Mouse (Mus musculus) liver, embryonic 16.5 days (tissue): ENCODE results near the gene Dennd5a. TPM values are rescaled to one million over a fixed set of nuclear protein-coding genes. Genes with fewer than 3 reads are reported as not detected.

Experiments
- ATAC-seq: fragments of 200-750 bp; cut with Nextera tagmentation; 2 replicates; pipeline ENCODE4 v1.8.0; 2017; ENCODE audit warnings: low read depth, mild to moderate bottlenecking, moderate number of reproducible peaks, moderate library complexity
- H3K27ac ChIP-seq: fragments of 300-500 bp; sonication (generic); 2 replicates; pipeline ENCODE4 v1.5.1; 2014; ENCODE audit warnings: mild to moderate bottlenecking, low read length
- H3K27me3 ChIP-seq: fragments of 300-500 bp; sonication (generic); 2 replicates; pipeline ENCODE4 v1.6.1; 2014; ENCODE audit warnings: low read depth, low read length, mixed read lengths; ENCODE audit not compliant: control insufficient read depth, insufficient read depth
- H3K36me3 ChIP-seq: fragments of 300-500 bp; sonication (generic); 2 replicates; pipeline ENCODE4 v1.6.1; 2014; ENCODE audit warnings: mild to moderate bottlenecking; ENCODE audit not compliant: control insufficient read depth, insufficient read depth
- H3K4me1 ChIP-seq: fragments of 300-500 bp; sonication (generic); 2 replicates; pipeline ENCODE4 v1.6.1; 2014; ENCODE audit warnings: low read depth, low read length, mixed read lengths; ENCODE audit not compliant: control insufficient read depth
- H3K4me2 ChIP-seq: fragments of 300-500 bp; sonication (generic); 2 replicates; pipeline ENCODE4 v1.6.1; 2014; ENCODE audit warnings: low read depth, low read length, mixed read lengths
- H3K4me3 ChIP-seq: fragments of 300-500 bp; sonication (generic); 2 replicates; pipeline ENCODE4 v1.5.1; 2014; ENCODE audit warnings: low read depth, mild to moderate bottlenecking, low read length
- H3K9ac ChIP-seq: fragments of 300-500 bp; sonication (generic); 2 replicates; pipeline ENCODE4 v1.6.1; 2014; ENCODE audit warnings: low read depth, low read length
- H3K9me3 ChIP-seq: fragments of 300-500 bp; sonication (generic); replicated peaks from 2 replicates; pipeline ENCODE4 v1.6.1; 2016; ENCODE audit warnings: low read length; ENCODE audit not compliant: control insufficient read depth
- WGBS: fragments of 180-500 bp; shearing (Covaris S2); extraction: QIAGEN DNeasy Blood & Tissue Kit; methylation state at CpG from one replicate; pipeline ENCODE4 v1.1.7; 2014; ENCODE audit not compliant: insufficient replicate concordance; 5-methylcytosine and 5-hydroxymethylcytosine counted together
- polyA plus RNA-seq: library from polyadenylated mRNA; unstranded; fragments of >200 nt; fragmentation: Nextera tagmentation; extraction: Ambion mirVana; gene quantifications from 2 replicates; pipeline ENCODE4 v1.2.1, GENCODE M21; 2015

Gene Dennd5a
- polyA plus RNA-seq, 1 experiment from 2014 or later, result 7.0 TPM

DNA sequence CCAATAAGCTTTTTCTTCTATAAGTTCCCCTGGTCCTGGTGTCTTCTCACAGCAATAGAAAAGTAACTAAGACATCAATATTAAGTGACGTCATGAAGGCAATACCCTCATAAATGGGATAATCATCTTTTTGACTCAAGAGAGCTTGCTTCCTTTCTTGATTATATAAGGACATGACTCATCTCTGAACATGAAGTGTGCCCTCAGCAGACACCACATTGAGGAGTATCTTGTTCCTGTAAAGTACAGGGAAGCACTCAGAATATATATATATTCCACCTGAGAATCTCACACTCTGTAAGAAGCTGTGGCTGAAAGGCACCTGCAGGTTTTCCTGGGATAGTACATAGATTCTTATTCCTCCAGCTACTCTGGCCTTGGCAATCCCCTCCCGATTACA, 77.7 kb downstream of the Dennd5a start:
- Histone ChIP-seq H3K9me3 (no peaks in the 10 kb centered on the region), H3K27me3 (no peaks in the 10 kb centered on the region), H3K4me1 (no peaks in the 10 kb centered on the region), H3K27ac (no peak overlapping the region), H3K9ac (no peak overlapping the region), H3K36me3 (no peaks in the 10 kb centered on the region), H3K4me2 (no peak overlapping the region), H3K4me3 (no peak overlapping the region)
- 67% methylated on average over 2 of the region's 2 CpGs for WGBS
- no peak for ATAC-seq

- Histone ChIP-seq H3K4me2 (no peak overlapping the region), H3K36me3 (no peaks in the 10 kb centered on the region), H3K9ac (no peak overlapping the region), H3K27me3 (no peaks in the 10 kb centered on the region), H3K4me3 (no peak overlapping the region), H3K9me3 (no peaks in the 10 kb centered on the region), H3K4me1 (no peaks in the 10 kb centered on the region), H3K27ac (no peak overlapping the region)
- WGBS, result 26% methylated on average over 2 of the region's 2 CpGs
- ATAC-seq, result no peak
Measured at GRCm38 (mm10) chr7:109881561-109882099, 78.6 kb downstream of the Dennd5a start.

- ATAC-seq, result no peak
Measured at GRCm38 (mm10) chr7:109879158-109879557, 81.1 kb downstream of the Dennd5a start.

GRCm38 (mm10) chr7:109876085-109876484, 84.2 kb downstream of the Dennd5a start:
- Histone ChIP-seq H3K27ac (no peak overlapping the region), H3K9me3 (no peaks in the 10 kb centered on the region), H3K36me3 (no peaks in the 10 kb centered on the region), H3K4me2 (no peak overlapping the region), H3K4me1 (no peaks in the 10 kb centered on the region), H3K9ac (no peak overlapping the region), H3K4me3 (no peak overlapping the region), H3K27me3 (no peaks in the 10 kb centered on the region)
- no peak for ATAC-seq
- 54% methylated on average over 8 of the region's 8 CpGs for WGBS

More at GRCm38 (mm10) chr7:109879158-109879557, 81.1 kb downstream of the Dennd5a start:
- no peak overlapping the region for H3K4me2 ChIP-seq
- no peak overlapping the region for H3K27ac ChIP-seq
- no peak overlapping the region for H3K9ac ChIP-seq
- no peaks in the 10 kb centered on the region for H3K4me1 ChIP-seq
- no peaks in the 10 kb centered on the region for H3K36me3 ChIP-seq
- no peaks in the 10 kb centered on the region for H3K9me3 ChIP-seq
- H3K4me3 ChIP-seq, result no peak overlapping the region
- WGBS, result 36% methylated on average over 12 of the region's 12 CpGs
- no peaks in the 10 kb centered on the region for H3K27me3 ChIP-seq

DNA sequence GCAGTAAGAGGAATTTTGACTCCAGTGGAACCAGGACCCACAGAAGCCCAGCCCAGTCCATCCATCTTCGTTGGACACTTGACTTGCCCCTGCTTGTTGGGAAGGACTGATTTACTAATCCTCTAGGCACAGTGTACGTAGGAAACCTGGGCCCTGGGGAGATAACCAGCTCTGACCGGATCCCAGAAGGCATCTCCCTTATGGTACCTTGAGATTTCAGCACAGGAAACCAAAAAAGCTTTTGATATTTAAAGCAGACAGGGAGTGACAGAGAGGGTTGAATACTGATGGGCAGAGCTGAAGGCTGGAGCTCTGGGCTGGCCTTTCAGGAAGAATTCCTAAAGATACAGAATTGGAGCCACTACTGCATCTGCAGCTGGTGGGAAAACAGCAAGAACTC, 84.7 kb downstream of the Dennd5a start:
- no peaks in the 10 kb centered on the region for H3K9me3 ChIP-seq
- H3K4me3 ChIP-seq, result no peak overlapping the region
- no peak overlapping the region for H3K27ac ChIP-seq
- 21% methylated on average over 3 of the region's 3 CpGs for whole genome bisulfite sequencing
- no peak overlapping the region for H3K9ac ChIP-seq
- no peak overlapping the region for H3K4me2 ChIP-seq
- H3K4me1 ChIP-seq, result no peaks in the 10 kb centered on the region
- no peaks in the 10 kb centered on the region for H3K36me3 ChIP-seq
- H3K27me3 ChIP-seq, result no peaks in the 10 kb centered on the region
- ATAC-seq, result no peak

GRCm38 (mm10) chr7:109875033-109875432, 85.2 kb downstream of the Dennd5a start:
- Histone ChIP-seq H3K4me3 (no peak overlapping the region), H3K27me3 (no peaks in the 10 kb centered on the region), H3K4me1 (no peaks in the 10 kb centered on the region), H3K9me3 (no peaks in the 10 kb centered on the region), H3K9ac (no peak overlapping the region), H3K4me2 (no peak overlapping the region), H3K36me3 (no peaks in the 10 kb centered on the region), H3K27ac (no peak overlapping the region)
- no peak for ATAC-seq

DNA sequence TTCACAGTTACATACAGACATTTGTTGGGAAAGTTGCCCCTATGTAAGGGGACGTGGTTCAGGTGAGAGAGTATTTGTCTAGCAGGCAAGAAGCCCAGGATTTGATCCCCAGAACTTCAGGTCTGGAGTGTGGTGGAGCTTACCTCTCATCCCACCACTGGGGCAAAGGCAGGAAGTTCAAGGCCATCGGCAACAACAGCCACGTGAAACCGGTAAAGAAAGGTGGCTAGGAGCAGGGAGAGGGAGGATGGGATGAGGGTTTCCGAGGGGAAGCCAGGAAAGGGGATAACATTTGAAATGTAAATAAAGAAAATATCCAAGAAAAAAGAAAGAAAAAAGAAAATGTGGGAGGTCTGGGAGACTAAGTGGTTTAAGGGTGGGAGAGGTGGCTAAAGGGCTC, 87.1 kb downstream of the Dennd5a start:
- Histone ChIP-seq H3K9me3 (no peaks in the 10 kb centered on the region), H3K4me1 (no peaks in the 10 kb centered on the region), H3K4me3 (no peak overlapping the region), H3K4me2 (no peak overlapping the region), H3K27ac (no peak overlapping the region), H3K36me3 (no peaks in the 10 kb centered on the region), H3K9ac (no peak overlapping the region), H3K27me3 (no peaks in the 10 kb centered on the region; the same call in 1 of the 2 replicates)
- no peak for ATAC-seq
- WGBS, result 42% methylated on average over 5 of the region's 5 CpGs

DNA sequence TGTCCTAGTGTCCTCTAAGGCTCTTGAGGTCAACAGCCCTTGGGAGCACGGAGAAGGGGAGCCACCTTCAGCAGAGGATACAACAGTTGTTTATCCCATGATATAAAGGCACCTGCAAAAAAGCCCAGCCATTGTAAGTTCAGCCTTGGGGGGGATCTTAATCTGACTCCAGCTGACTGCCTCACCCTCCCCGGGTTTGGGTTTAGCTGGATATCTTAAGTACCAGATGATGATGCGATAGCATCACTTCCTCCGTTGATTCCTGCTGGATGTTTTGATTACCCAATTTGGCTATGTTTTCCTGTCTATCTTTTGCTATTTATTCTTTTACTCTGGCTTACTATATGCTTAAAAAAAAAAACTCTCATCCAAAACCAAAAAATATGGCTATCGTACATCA, 89.0 kb downstream of the Dennd5a start:
- ATAC-seq, result no peak
- no peaks in the 10 kb centered on the region for H3K9me3 ChIP-seq
- H3K9ac ChIP-seq, result no peak overlapping the region
- 46% methylated on average over 5 of the region's 5 CpGs for WGBS
- no peak overlapping the region for H3K4me2 ChIP-seq
- H3K27me3 ChIP-seq, result peaks cover 16% of the 10 kb centered on the region
- H3K27ac ChIP-seq, result no peak overlapping the region
- H3K4me3 ChIP-seq, result no peak overlapping the region
- H3K4me1 ChIP-seq, result no peaks in the 10 kb centered on the region
- no peaks in the 10 kb centered on the region for H3K36me3 ChIP-seq

GRCm38 (mm10) chr7:109868498-109868897, 91.8 kb downstream of the Dennd5a start:
- H3K27ac ChIP-seq, result no peak overlapping the region
- WGBS, result 51% methylated on average over 3 of the region's 3 CpGs
- H3K27me3 ChIP-seq, result peaks cover 43% of the 10 kb centered on the region
- no peak overlapping the region for H3K9ac ChIP-seq
- no peaks in the 10 kb centered on the region for H3K9me3 ChIP-seq
- no peaks in the 10 kb centered on the region for H3K36me3 ChIP-seq
- H3K4me2 ChIP-seq, result no peak overlapping the region
- H3K4me3 ChIP-seq, result no peak overlapping the region
- ATAC-seq, result no peak
- no peaks in the 10 kb centered on the region for H3K4me1 ChIP-seq
